Mouse (Mus musculus): ENCODE results near the gene Kitl. TPM values are rescaled to one million over a fixed set of nuclear protein-coding genes. Genes with fewer than 3 reads are reported as not detected.

Kitl gene
- polyA plus RNA-seq, 1 experiment from 2014 or later: 3.2 TPM

DNA sequence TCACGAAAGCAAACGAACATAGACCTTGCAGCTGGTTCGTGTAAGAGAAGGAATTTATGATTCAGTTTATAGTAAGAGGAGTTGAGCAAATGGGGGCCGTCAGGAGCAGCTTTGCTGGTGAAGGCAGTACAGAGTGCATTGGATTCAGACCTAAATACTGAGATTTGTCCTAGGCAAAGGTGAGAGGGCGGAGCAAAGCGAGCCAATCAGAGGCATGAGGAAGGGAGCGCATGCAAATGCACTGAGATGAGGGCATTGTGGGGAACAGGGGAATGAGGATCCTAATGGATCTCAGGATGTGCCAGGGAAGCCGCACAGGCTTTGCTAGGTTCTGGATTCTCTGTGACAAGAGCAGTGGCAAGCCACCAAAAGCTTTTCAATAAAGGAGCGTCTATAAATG lies 5.1 kb upstream of the Kitl start:
- TF ChIP-seq CTCF (IDR thresholded peaks at IDR 0.05): no peak
- ATAC-seq (no peak), DNase-seq (ENCODE audit: low read depth, low spot score) (no peak)
- CTCF ChIA-PET: no interaction called here
- in situ Hi-C loops (cut with MboI; ENCODE audit: low pct_unique_long_range_greater_than_20kb): loop anchor here (10.0 to 25.0 kb wide), 2 partner anchors 373 to 465 kb away; no protein-coding TSS in a partner anchor
- POLR2A ChIA-PET: no interaction called here
- peaks cover 3% of the 10 kb centered on the region for H3K27me3 ChIP-seq

DNA sequence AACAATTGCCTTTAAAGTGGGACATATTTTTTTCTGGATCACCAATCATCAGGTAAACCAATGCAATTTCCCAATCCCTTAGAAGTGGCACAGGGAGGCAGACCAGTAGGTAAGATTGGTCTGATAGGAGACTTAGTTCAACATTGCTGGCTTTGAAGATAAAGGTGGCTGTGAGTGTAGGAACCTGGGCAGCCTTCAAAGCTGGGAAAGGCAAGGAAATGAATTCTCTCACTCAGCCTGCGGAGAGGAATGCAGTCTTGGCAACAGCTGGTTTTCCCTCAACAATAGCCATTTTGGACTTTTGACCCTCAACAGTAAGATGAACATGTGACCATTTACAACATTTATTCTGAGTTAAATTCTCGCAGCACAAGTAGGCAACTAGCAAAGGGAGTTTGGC lies 1.3 kb upstream of the Kitl start:
- ChIA-PET CTCF (interaction anchor here (1.8 kb wide), 1 partner anchor 144 kb away, joined by 4 read pairs; no protein-coding TSS in a partner anchor), POLR2A (interaction anchor here (0.7 kb wide), 1 partner anchor 1686 kb away, joined by 3 read pairs; no protein-coding TSS in a partner anchor)
- H3K27me3 ChIP-seq: peaks cover 3% of the 10 kb centered on the region
- in situ Hi-C loops (cut with MboI; ENCODE audit: low pct_unique_long_range_greater_than_20kb): loop anchor here (10.0 to 25.0 kb wide), 2 partner anchors 377 to 461 kb away; no protein-coding TSS in a partner anchor
- ATAC-seq (no peak), DNase-seq (ENCODE audit: low read depth, low spot score) (no peak)
- no peak for TF ChIP-seq CTCF (IDR thresholded peaks at IDR 0.05)

DNA sequence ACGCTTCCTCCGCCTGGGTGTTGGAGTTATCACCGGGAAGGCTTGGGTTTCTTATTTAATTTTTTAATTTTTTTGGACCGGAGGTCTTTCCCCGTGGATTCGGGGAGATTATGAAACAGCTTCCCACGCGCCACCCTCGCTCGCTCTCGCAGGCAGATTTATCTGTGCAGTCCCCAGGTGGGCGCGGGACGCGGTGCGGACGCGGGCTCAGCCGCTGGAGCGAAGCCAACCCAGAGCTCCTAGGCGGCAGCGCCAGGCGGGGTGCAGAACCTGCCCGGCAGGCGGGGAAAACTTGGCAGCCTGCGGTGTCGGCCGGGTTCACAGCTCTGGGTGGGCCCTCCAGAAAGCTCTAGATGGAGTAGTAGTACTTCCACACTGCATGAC lies 888 bp downstream of the Kitl start:
- in situ Hi-C loops (cut with MboI; ENCODE audit: low pct_unique_long_range_greater_than_20kb): loop anchor here (10.0 to 25.0 kb wide), 2 partner anchors 379 to 458 kb away; no protein-coding TSS in a partner anchor
- TF ChIP-seq CTCF (IDR thresholded peaks at IDR 0.05): peak; percentile 49
- ChIA-PET POLR2A (no interaction called here), CTCF (interaction anchor here (1.1 to 1.8 kb wide), 2 partner anchors 10 to 108 kb away, joined by 3 to 5 read pairs; no protein-coding TSS in a partner anchor)
- ATAC-seq: peak; percentile 60
- H3K27me3 ChIP-seq: peaks cover 3% of the 10 kb centered on the region
- peak; percentile 6 for DNase-seq (ENCODE audit: low read depth, low spot score)

DNA sequence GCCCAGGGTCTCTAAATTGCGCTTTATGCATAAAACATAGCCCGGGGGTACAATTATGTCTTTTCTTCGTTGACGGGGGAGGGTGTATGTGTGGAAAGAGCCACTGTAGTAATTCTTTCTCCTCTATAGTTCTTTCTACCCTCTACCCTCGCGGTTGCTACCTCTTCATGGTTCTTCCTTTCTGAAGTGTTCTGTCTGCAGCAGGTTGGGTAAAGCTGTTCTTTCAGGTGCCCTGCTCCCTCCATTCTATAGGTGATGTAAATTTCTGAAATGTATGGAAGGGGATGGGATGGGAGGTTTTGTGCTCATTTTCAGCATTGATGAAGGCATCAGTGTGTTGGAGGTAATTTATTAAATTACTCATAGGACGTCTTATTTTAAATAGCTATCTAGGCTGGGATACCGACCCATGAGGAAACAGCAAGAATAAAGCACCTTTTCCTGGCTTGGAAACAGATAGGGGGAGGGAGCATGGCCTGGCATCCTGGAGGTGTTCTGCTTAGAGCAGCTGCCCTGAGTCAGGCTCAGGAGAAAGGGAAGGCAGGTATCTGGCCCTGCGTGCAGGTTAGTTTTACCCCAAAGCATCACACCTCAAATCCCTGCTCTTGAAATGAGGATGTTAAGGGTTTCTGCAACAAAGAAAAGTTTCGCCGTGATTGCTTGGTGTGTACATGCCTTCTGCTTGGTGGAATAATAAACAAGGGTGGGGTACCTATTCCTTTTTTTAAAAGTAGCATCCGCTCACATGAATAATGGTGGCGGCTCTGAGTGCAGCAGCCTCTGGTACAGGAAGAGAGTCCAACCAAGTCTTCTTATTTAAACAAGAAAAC lies 1.7 kb downstream of the Kitl start:
- ChIA-PET CTCF (interaction anchor here (1.1 kb wide), 1 partner anchor 109 kb away, joined by 3 read pairs; no protein-coding TSS in a partner anchor), POLR2A (no interaction called here)
- in situ Hi-C loops (cut with MboI; ENCODE audit: low pct_unique_long_range_greater_than_20kb): loop anchor here (10.0 to 25.0 kb wide), 2 partner anchors 380 to 458 kb away; no protein-coding TSS in a partner anchor
- no peak for TF ChIP-seq CTCF (IDR thresholded peaks at IDR 0.05)
- H3K27me3 ChIP-seq: peaks cover 3% of the 10 kb centered on the region
- ATAC-seq: no peak
- DNase-seq (ENCODE audit: low read depth, low spot score): no peak

DNA sequence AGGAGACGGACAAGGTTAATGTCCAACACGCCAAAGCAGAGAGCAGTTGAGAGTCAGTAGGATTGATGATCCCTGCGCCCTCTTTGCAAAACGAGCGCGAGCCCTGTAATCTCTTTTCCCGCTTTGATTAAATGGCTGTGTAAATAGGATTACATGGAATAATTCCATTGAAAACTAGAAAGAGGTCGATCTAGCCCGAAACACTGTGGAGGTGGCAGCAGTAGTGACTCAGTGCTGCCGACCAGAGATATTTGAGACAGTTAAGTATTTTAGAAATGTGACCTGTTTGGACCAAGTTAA lies 2.3 kb downstream of the Kitl start:
- ChIA-PET CTCF (no interaction called here), POLR2A (no interaction called here)
- H3K27me3 ChIP-seq: peaks cover 3% of the 10 kb centered on the region
- TF ChIP-seq CTCF (IDR thresholded peaks at IDR 0.05): no peak
- in situ Hi-C loops (cut with MboI; ENCODE audit: low pct_unique_long_range_greater_than_20kb): loop anchor here (10.0 to 25.0 kb wide), 2 partner anchors 380 to 457 kb away; no protein-coding TSS in a partner anchor
- DNase-seq (ENCODE audit: low read depth, low spot score) (no peak), ATAC-seq (no peak)

DNA sequence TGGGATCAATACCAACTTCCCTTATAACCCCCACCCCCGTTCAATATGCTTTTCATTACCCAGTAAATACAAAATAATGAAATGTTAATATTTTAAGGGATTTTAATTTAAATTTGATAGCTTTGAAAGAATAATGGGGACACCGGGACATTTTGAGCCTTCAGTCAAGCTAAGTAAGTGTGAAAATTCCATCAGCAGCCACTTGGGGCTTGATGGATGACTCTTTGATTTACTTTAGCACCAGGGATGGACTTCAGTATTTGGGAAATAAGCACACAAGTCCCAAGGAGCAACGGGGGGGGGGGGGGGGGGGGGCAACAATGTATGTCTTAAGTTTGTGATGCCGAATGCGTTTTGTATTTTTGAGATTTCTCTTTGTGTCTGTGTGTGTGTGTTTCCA lies 3.1 kb downstream of the Kitl start:
- ChIA-PET CTCF (no interaction called here), POLR2A (interaction anchor here (0.6 to 0.7 kb wide), 2 partner anchors 35 to 46 kb away, joined by 3 read pairs; no protein-coding TSS in a partner anchor)
- TF ChIP-seq CTCF (IDR thresholded peaks at IDR 0.05): no peak
- no peak for DNase-seq (ENCODE audit: low read depth, low spot score)
- no peak for ATAC-seq
- in situ Hi-C loops (cut with MboI; ENCODE audit: low pct_unique_long_range_greater_than_20kb): loop anchor here (10.0 to 25.0 kb wide), 2 partner anchors 381 to 456 kb away; no protein-coding TSS in a partner anchor
- H3K27me3 ChIP-seq: peaks cover 3% of the 10 kb centered on the region

DNA sequence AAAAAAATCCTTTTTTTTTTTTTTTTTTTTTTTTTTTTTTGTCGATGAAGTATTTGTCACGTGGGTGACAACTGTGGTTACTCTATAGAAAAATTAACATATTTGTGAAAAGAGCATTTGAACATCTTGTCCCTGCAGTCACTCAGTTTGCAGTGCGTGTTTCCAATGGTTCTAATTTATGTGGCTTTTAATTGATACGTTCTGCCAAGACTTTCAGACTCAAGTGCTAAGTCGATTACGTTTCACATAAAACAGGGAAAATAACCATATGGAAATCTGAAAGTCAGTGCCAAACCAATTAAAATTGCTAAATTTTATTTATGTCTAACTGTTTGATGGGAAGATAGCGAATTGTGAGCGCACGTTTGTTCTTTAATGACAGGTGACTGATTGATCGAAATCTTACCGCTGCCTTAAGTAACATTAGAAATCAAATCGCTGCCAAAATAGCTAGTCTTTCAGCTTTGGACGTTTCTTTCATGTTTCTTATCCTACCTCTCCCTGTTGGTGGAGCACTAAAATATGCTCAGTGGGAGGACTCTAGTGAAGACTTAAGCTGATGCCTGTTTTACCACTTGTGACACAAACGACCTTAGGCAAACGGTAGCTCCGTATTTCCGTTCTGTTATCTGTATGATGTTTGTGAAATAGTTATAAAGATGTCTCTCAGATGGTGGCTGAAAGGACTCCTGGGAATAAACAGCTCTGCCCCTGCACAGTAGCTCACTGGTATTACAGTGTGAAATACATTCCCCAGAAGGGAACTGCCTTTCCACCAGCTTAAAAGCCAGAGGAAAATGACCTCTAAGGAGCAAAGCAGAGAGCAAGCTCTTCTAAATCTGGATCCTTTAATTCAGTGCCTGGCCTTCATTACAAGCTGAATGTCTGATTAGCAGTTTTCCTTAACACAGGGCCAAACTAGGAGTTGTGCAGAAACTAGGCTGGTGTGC lies 4.1 kb downstream of the Kitl start:
- ATAC-seq: no peak
- peaks cover 3% of the 10 kb centered on the region for H3K27me3 ChIP-seq
- TF ChIP-seq CTCF (IDR thresholded peaks at IDR 0.05): no peak
- ChIA-PET POLR2A (interaction anchor here (0.6 kb wide), 1 partner anchor 36 kb away, joined by 3 read pairs; no protein-coding TSS in a partner anchor), CTCF (no interaction called here)
- in situ Hi-C loops (cut with MboI; ENCODE audit: low pct_unique_long_range_greater_than_20kb): loop anchor here (10.0 to 25.0 kb wide), 2 partner anchors 382 to 455 kb away; no protein-coding TSS in a partner anchor
- DNase-seq (ENCODE audit: low read depth, low spot score): no peak

DNA sequence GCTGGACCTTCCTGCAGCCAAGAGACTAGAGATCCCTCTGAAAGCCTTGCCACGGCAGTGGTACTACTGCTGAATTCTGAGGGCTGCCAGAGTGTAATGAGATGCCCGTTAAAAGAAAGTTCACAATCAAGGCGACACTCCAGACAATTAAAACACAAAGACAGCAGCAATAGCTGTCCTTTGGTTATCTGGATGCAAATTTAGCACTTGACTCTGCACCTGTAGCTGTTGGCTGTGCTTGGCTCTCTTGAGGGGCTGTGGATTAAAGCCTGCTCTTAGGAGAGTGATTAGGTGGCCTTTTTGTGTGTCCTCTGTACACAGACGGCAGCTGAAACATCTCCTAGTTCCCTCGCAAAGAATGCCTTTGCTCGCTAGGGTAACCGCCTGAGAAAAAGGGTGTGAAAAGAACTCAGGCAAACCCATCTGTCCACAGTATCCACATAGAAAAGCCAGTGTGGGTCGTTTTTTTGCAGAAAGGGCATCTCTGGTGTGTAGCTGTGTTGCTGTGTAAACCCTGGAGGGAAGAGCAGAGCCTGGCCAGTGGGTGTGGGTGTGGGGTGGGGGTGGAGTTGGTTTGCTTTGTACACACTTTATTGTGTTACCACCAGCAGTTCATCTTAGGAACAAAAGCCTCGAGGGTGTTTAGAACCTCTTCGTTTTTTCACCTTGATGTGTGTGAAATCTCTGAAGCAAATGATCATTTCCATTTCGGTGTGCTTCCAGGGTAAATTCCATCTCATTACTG lies 6.8 kb downstream of the Kitl start:
- TF ChIP-seq CTCF (IDR thresholded peaks at IDR 0.05): no peak
- CTCF ChIA-PET: interaction anchor here (0.9 to 1.4 kb wide), 2 partner anchors 36 to 109 kb away, joined by 3 read pairs; no protein-coding TSS in a partner anchor
- in situ Hi-C loops (cut with MboI; ENCODE audit: low pct_unique_long_range_greater_than_20kb): loop anchor here (25.0 kb wide), 1 partner anchor 385 kb away; no protein-coding TSS in a partner anchor
- POLR2A ChIA-PET: no interaction called here
- no peak for ATAC-seq
- no peaks in the 10 kb centered on the region for H3K27me3 ChIP-seq
- DNase-seq (ENCODE audit: low read depth, low spot score): no peak

DNA sequence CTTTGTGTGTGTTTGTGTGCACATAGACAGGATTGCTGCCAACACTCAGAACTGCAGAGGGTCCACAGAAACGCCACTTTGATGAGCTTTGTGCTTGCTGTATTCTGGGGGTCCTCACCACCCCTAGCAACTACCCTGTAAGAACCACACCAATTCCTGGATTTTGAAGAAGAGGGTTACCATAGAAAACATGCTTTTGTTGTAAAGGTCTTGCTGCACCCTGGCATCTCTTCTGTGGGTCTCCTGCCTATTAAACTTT lies 7.3 kb downstream of the Kitl start:
- POLR2A ChIA-PET: no interaction called here
- ATAC-seq (no peak), DNase-seq (ENCODE audit: low read depth, low spot score) (no peak)
- in situ Hi-C loops (cut with MboI; ENCODE audit: low pct_unique_long_range_greater_than_20kb): loop anchor here (25.0 kb wide), 1 partner anchor 385 kb away; no protein-coding TSS in a partner anchor
- CTCF ChIA-PET: interaction anchor here (0.9 to 1.4 kb wide), 2 partner anchors 35 to 108 kb away, joined by 3 read pairs; no protein-coding TSS in a partner anchor
- H3K27me3 ChIP-seq: no peaks in the 10 kb centered on the region
- TF ChIP-seq CTCF (IDR thresholded peaks at IDR 0.05): no peak

DNA sequence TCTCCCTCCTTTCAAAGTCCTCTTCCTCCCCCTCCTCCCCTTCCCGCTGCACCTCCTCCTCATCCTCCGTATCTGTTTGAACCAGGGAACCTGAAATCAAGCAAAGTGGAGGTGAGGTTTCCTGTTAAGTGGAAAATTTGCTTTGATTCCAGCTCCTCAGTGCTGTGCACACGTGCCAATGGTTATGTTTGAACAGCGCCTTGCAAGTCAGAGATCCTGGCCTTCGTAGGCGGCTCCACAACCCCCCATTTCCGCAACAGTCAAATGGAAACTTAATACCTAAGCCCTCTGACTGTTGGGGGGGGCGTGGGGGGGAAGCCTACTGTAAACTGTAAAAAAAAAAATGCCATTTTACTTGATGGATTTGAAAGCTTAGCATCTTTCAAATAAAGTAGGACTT lies 10.2 kb downstream of the Kitl start:
- H3K27me3 ChIP-seq: no peaks in the 10 kb centered on the region
- ChIA-PET CTCF (no interaction called here), POLR2A (no interaction called here)
- no peak for DNase-seq (ENCODE audit: low read depth, low spot score)
- no peak for ATAC-seq
- no peak for TF ChIP-seq CTCF (IDR thresholded peaks at IDR 0.05)
- in situ Hi-C loops (cut with MboI; ENCODE audit: low pct_unique_long_range_greater_than_20kb): no loop called here
